Mouse (Mus musculus) olfactory bulb, adult 2 months (tissue): Measurements from ENCODE around the gene Klhl3.

Experiments
- CTCF ChIP-seq: fragments of 200-500 bp; IDR thresholded peaks from 2 replicates; pipeline ENCODE4 v1.5.1; 2012; ENCODE audit warnings: low read depth, mild to moderate bottlenecking, low read length, moderate library complexity; ENCODE audit not compliant: insufficient read depth
- POLR2A ChIP-seq: fragments of 200-500 bp; IDR thresholded peaks from 2 replicates; pipeline ENCODE4 v1.6.1; 2012; ENCODE audit warnings: mild to moderate bottlenecking, low read depth, low read length, moderate library complexity; ENCODE audit not compliant: insufficient read depth

- TF ChIP-seq CTCF (no peak), POLR2A (no peak)
Measured at GRCm38 (mm10) chr13:58023001-58023560, 90.3 kb downstream of the Klhl3 start.
